Mouse (Mus musculus) telencephalon, adult 2 months (tissue): Measurements from ENCODE around the gene Sipa1l2.

Source experiments
- DNase-seq: peaks from one replicate; pipeline ENCODE4 v3.0.0-alpha.2; 2011; ENCODE audit warnings: low read depth, low spot score

The Sipa1l2 gene

GRCm38 (mm10) chr8:125465156-125465821 lies 104.3 kb downstream of the Sipa1l2 start:
- DNase-seq: peak; percentile 24

- DNase-seq: no peak
These were observed 106.7 kb downstream of the Sipa1l2 start for GRCm38 (mm10) chr8:125462901-125463300.

GRCm38 (mm10) chr8:125461504-125461903 lies 108.1 kb downstream of the Sipa1l2 start:
- DNase-seq: no peak

GRCm38 (mm10) chr8:125460602-125461001 lies 109.0 kb downstream of the Sipa1l2 start:
- no peak for DNase-seq

DNA sequence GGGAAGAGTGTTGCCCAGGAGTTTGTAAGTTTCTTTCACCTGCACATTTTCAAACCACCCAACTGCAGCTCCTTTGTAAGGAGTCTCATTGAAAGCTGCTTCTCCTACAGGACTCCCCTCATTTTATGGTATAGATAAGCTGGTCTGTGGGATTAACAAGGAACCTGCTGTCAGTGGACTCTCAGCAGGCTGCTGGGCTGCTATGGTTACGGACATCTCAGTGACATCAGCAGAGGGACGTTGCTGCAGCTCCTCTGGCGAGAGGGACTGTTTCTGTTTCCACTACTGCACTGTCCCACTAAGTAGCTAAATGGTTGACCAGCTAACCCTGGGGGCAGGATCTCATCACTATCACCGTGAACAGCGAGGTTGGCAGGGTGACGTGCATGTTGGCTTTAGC lies 120.6 kb downstream of the Sipa1l2 start:
- DNase-seq: no peak

DNA sequence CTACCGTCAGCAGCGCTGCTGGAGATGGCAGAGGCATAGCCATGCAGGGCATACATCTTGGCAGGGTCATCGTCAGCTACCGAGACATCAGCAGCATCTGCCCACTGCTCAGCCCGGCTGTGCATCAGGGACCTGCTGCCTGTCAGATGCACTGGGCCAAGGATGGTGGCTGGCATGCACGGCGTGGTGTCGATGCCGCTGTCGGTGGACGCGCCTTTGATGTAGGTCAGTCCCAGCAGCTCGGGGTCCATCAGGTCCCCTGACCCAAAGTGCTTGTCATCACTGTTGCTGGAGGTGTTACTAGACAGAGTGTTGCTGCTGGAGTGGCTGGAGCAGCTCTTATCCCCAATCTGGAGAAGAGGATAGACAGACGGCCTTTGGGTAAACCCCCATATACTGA lies 122.1 kb downstream of the Sipa1l2 start:
- DNase-seq: no peak

GRCm38 (mm10) chr8:125446236-125446635 lies 123.4 kb downstream of the Sipa1l2 start:
- DNase-seq: no peak

- no peak for DNase-seq
These were observed 124.4 kb downstream of the Sipa1l2 start for GRCm38 (mm10) chr8:125445225-125445609.

GRCm38 (mm10) chr8:125444457-125445224 lies 125.0 kb downstream of the Sipa1l2 start:
- DNase-seq: no peak

- DNase-seq: no peak
These were observed 134.1 kb downstream of the Sipa1l2 start for GRCm38 (mm10) chr8:125435320-125436100.

DNA sequence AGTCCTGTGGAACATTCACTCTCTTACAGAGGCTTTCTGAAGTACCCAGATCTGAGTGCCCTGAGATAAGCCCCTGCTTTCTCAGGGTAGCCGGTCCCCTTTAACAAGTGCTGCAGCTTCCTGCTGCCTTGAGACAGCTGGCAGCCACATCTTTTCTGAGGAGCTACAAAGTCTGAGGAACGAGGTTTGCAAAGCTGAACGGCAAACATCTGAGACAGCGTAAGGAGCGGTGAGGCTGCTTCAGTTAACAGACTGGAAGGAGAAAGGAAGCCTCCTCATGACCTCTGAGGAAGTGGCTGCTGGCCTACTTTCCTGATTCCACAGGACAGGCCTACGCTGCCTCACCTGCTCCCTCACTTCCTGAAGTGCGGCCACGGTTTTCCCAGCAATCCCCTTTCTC lies 135.5 kb downstream of the Sipa1l2 start:
- no peak for DNase-seq

- DNase-seq: no peak
These were observed 138.3 kb downstream of the Sipa1l2 start for GRCm38 (mm10) chr8:125431321-125431720.

GRCm38 (mm10) chr8:125430796-125431195 lies 138.8 kb downstream of the Sipa1l2 start:
- DNase-seq: no peak

- DNase-seq: no peak
These were observed 140.5 kb downstream of the Sipa1l2 start for GRCm38 (mm10) chr8:125428979-125429690.

- no peak for DNase-seq
These were observed 145.7 kb downstream of the Sipa1l2 start for GRCm38 (mm10) chr8:125423861-125424260.

- no peak for DNase-seq
These were observed 150.3 kb downstream of the Sipa1l2 start for GRCm38 (mm10) chr8:125419202-125419830.

DNA sequence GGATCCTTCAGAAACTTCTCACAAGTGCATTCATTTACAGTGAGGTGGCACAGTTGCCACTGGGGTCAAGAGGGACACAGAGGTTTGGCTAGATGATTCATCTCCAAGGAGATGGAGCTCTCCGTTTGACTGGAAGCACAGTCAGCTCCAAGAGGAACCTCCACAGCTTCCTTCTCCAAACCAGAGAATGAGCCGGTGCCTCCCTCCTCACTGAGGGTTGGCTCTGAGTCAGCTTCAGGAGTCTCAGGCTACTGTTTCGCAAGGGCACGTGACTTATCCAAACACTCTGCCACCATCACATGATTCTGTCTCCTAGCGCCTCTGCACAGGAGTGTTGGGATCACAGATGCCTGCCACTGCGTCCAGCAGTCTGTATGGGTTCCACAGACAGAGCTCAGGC lies 153.5 kb downstream of the Sipa1l2 start:
- DNase-seq: no peak

DNA sequence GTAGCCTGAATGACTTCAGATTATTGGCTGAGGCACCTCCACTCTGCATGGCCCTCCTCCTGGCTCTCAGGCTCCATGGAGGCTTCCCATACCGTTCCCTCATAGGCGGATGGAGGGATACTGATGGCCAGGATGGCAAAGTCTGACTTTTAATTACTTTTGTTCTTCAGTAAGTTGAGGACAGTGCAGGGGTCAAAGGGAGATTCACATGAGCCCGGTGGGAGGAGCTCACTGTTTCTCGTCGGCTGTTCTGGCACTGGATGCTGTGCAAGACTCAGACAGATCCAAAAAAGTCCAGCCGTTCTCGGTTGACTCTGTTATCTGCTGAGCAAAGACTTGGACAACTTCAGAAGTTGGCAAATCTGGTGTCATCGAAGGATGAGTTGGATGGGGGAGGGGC lies 155.0 kb downstream of the Sipa1l2 start:
- no peak for DNase-seq

DNA sequence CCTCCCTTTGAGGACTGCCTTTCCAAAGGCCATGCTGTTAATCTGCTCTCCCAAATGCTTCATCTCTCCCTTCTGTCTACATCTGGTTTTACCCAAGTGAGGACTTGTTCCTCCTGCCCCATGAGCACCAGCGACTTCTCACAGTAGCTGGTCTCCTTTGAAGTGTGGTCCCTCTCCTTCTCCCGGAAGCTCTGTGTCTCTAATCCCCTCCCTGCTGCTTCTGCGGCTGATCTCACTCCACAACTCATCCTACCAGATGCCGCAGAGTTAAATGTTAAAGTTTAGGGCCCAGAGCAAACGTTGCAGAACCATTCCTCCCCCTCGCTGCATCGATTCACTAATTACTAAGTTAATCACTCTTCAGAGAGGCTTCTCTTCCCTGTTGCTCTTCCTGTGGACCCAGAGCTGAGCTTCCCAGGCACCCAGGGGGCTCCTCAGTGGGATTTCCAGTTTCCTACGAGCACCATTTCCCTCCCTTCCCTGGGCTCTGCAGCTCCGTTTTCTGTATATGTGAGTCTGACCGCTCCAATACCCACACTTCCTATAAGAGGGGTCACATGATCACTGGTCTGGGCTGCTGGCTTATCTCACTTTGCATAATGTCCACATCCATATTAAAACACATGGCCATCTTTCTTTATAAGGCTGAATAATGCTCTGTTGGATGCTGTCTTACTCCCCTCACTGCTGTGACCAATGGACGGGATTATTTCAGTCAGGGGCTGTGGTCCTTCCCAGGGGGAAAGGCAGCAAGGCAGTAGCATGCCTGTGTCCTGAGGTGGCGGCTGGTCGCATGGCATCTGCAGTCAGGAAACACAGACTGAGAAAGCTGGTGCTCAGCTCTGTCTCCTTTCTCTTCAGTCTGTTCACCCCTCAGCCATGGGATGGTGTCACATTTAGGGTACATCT lies 156.4 kb downstream of the Sipa1l2 start:
- no peak for DNase-seq

- no peak for DNase-seq
These were observed 159.0 kb downstream of the Sipa1l2 start for GRCm38 (mm10) chr8:125410646-125411045.
